Mouse (Mus musculus) ES-E14 (cell line): Measurements from ENCODE around the gene C1qtnf7. TPM values are rescaled to one million over a fixed set of nuclear protein-coding genes. Genes with fewer than 3 reads are reported as not detected.

Source experiments
- DNase-seq: peaks from one replicate; pipeline ENCODE4 v3.0.0-alpha.2; 2013; ENCODE audit warnings: low read depth, low spot score
- H3K27ac ChIP-seq: 2 replicates; pipeline ENCODE4 v1.5.1; 2012; ENCODE audit warnings: low read depth, mild to moderate bottlenecking, low read length, moderate library complexity, mixed read lengths; ENCODE audit not compliant: poor library complexity, insufficient read depth, severe bottlenecking
- H3K36me3 ChIP-seq: 2 replicates; pipeline ENCODE4 v1.6.1; 2012; ENCODE audit warnings: mild to moderate bottlenecking, low read length, moderate library complexity, mixed read lengths; ENCODE audit not compliant: control insufficient read depth, poor library complexity, insufficient read depth, severe bottlenecking
- H3K4me1 ChIP-seq, 2 experiments: fragments of 150-350 bp in 1 of 2; sonication (generic) in 1 of 2; 2 replicates each; pipeline ENCODE4 v1.6.1; 2012; ENCODE audit warnings: low read length in 2 of 2, mild to moderate bottlenecking in 1 of 2, mixed read lengths in 1 of 2; ENCODE audit not compliant: control insufficient read depth in 2 of 2, insufficient read depth in 2 of 2, poor library complexity in 1 of 2
- H3K4me3 ChIP-seq, 2 experiments: fragments of 150-350 bp in 1 of 2; sonication (generic) in 1 of 2; 2 replicates each; pipeline ENCODE4 v1.5.1; 2012; ENCODE audit warnings: low read length in 2 of 2, low read depth in 1 of 2, mild to moderate bottlenecking in 1 of 2, mixed read lengths in 1 of 2; ENCODE audit not compliant: insufficient read depth in 1 of 2, poor library complexity in 1 of 2, severe bottlenecking in 1 of 2
- H3K9ac ChIP-seq: 2 replicates; pipeline ENCODE4 v1.6.1; 2012; ENCODE audit warnings: low read depth, mild to moderate bottlenecking, low read length, mixed read lengths; ENCODE audit not compliant: poor library complexity, insufficient read depth, severe bottlenecking
- H3K9me3 ChIP-seq: fragments of 150-350 bp; sonication (generic); 2 replicates; pipeline ENCODE4 v1.6.1; 2012; ENCODE audit warnings: low read depth, mild to moderate bottlenecking, low read length; ENCODE audit not compliant: control insufficient read depth, insufficient read depth
- CHD2 ChIP-seq: IDR thresholded peaks from 2 replicates; pipeline ENCODE4 v1.6.1; 2014; ENCODE audit warnings: mild to moderate bottlenecking, low read depth, low read length, inconsistent platforms
- HCFC1 ChIP-seq: IDR thresholded peaks from 2 replicates; pipeline ENCODE4 v1.6.1; 2012; ENCODE audit warnings: low read length, inconsistent platforms, borderline replicate concordance; ENCODE audit not compliant: insufficient read depth
- MAFK ChIP-seq: IDR thresholded peaks from 2 replicates; pipeline ENCODE4 v1.6.1; 2014; ENCODE audit warnings: mild to moderate bottlenecking, low read depth, low read length, inconsistent platforms; ENCODE audit not compliant: insufficient read depth
- ZC3H11A ChIP-seq: IDR thresholded peaks from 2 replicates; pipeline ENCODE4 v1.6.1; 2012; ENCODE audit warnings: low read depth, mild to moderate bottlenecking, inconsistent platforms, low read length, borderline replicate concordance
- ZNF384 ChIP-seq: IDR thresholded peaks from 2 replicates; pipeline ENCODE4 v1.6.1; 2012; ENCODE audit warnings: low read depth, low read length, inconsistent platforms
- in situ Hi-C, 2 experiments: fragments of 600-800 bp; cut with MboI; formaldehyde crosslinking; loops; one replicate each; pipeline ENCODE4 v1.15.1; 2025; ENCODE audit warnings: low sequenced_read_pairs in 2 of 2, inconsistent platforms in 1 of 2; ENCODE audit not compliant: unreplicated experiment in 2 of 2
- total RNA-seq: library from RNA; depleted of rRNA; stranded (reverse); fragments of 300-350 nt; gene quantifications from 2 replicates; pipeline ENCODE4 v1.2.3, GENCODE M21; 2012

The C1qtnf7 gene
- total RNA-seq, 1 experiment: not detected

- Histone ChIP-seq H3K4me3 (no peak overlapping the region), H3K36me3 (no peaks in the 10 kb centered on the region), H3K27ac (no peak overlapping the region), H3K9ac (no peak overlapping the region), H3K4me1 (no peaks in the 10 kb centered on the region), H3K9me3 (no peaks in the 10 kb centered on the region)
- DNase-seq: no peak
- in situ Hi-C loops: no loop called here
- TF ChIP-seq CHD2: no peak
- TF ChIP-seq ZC3H11A: no peak
- no peak for TF ChIP-seq ZNF384
- no peak for TF ChIP-seq HCFC1
- TF ChIP-seq MAFK: no peak
Measured at GRCm38 (mm10) chr5:43519905-43520304, 4.6 kb downstream of the C1qtnf7 start.

GRCm38 (mm10) chr5:43521369-43521768 is 6.0 kb downstream of the C1qtnf7 start:
- H3K4me1 ChIP-seq: no peaks in the 10 kb centered on the region
- H3K27ac ChIP-seq: no peak overlapping the region
- no peak overlapping the region for H3K9ac ChIP-seq
- TF ChIP-seq ZC3H11A (no peak), MAFK (no peak), ZNF384 (no peak), HCFC1 (no peak), CHD2 (no peak)
- H3K4me3 ChIP-seq: no peak overlapping the region
- no peaks in the 10 kb centered on the region for H3K36me3 ChIP-seq
- in situ Hi-C loops: no loop called here
- no peaks in the 10 kb centered on the region for H3K9me3 ChIP-seq
- DNase-seq: no peak

- no peak overlapping the region for H3K4me3 ChIP-seq
- no peaks in the 10 kb centered on the region for H3K36me3 ChIP-seq
- TF ChIP-seq ZC3H11A: no peak
- no peak for TF ChIP-seq MAFK
- no peak for TF ChIP-seq CHD2
- no peak for TF ChIP-seq ZNF384
- no peak for TF ChIP-seq HCFC1
- H3K27ac ChIP-seq: no peak overlapping the region
- in situ Hi-C loops: no loop called here
- no peaks in the 10 kb centered on the region for H3K4me1 ChIP-seq
- DNase-seq: no peak
- H3K9ac ChIP-seq: no peak overlapping the region
- no peaks in the 10 kb centered on the region for H3K9me3 ChIP-seq
Measured at GRCm38 (mm10) chr5:43522866-43523265, 7.5 kb downstream of the C1qtnf7 start.

GRCm38 (mm10) chr5:43526874-43527584 is 11.7 kb downstream of the C1qtnf7 start:
- Histone ChIP-seq H3K9me3 (no peaks in the 10 kb centered on the region), H3K4me1 (no peaks in the 10 kb centered on the region), H3K27ac (no peak overlapping the region), H3K36me3 (no peaks in the 10 kb centered on the region), H3K9ac (no peak overlapping the region), H3K4me3 (no peak overlapping the region)
- TF ChIP-seq ZNF384 (no peak), MAFK (no peak), HCFC1 (no peak), CHD2 (no peak)
- DNase-seq: no peak
- in situ Hi-C loops: no loop called here

GRCm38 (mm10) chr5:43530186-43530585 is 14.8 kb downstream of the C1qtnf7 start:
- Histone ChIP-seq H3K4me1 (no peaks in the 10 kb centered on the region), H3K9ac (no peak overlapping the region), H3K36me3 (no peaks in the 10 kb centered on the region), H3K27ac (no peak overlapping the region), H3K9me3 (no peaks in the 10 kb centered on the region), H3K4me3 (no peak overlapping the region)
- TF ChIP-seq HCFC1: no peak
- no peak for TF ChIP-seq MAFK
- no peak for TF ChIP-seq CHD2
- no peak for TF ChIP-seq ZC3H11A
- TF ChIP-seq ZNF384: no peak
- DNase-seq: no peak
- in situ Hi-C loops: no loop called here
